Comparison of ENCODE assay signal across 9 mouse cellular contexts in genomic region chr11:87974477-87975181, GRCm38 (mm10). TPM values are rescaled to one million over a fixed set of nuclear protein-coding genes. Genes with fewer than 3 reads are reported as not detected.
DNase-seq lines count a peak whose midpoint lies in the region; ATAC-seq lines count a peak whose summit lies in the region.
"Had no signal": no experiment of that assay in that cellular context is flagged by ENCODE, and none has a peak within 500 bp of the region (broad histone marks: within the 10 kb centered on the region; RNA-seq: fewer than 3 reads in every experiment).

No protein-coding gene starts in this region.

- H3K4me3 ChIP-seq in embryonic facial prominence, embryonic 14.5 days (ENCODE audit: low read depth, low read length): no peak overlapping the region
- no peak overlapping the region for H3K4me3 ChIP-seq in neural tube, embryonic 14.5 days (ENCODE audit: low read depth, low read length)
- H3K4me3 ChIP-seq: embryonic facial prominence, embryonic 12.5 days had no signal

- no peaks in the 10 kb centered on the region for H3K27me3 ChIP-seq in embryonic facial prominence, embryonic 14.5 days (replicated peaks; ENCODE audit: control insufficient read depth, insufficient read depth, low read length)
- H3K27me3 ChIP-seq in neural tube, embryonic 14.5 days (ENCODE audit: control insufficient read depth, insufficient read depth, low read length): no peaks in the 10 kb centered on the region
- H3K27me3 ChIP-seq: embryonic facial prominence, embryonic 12.5 days had no signal

- peak; percentile 71 for DNase-seq in CD4-positive helper T cell, adult 2 months (ENCODE audit: low read depth, low spot score)
- peak; percentile 33 for DNase-seq in adrenal gland, adult 8-10 months
- DNase-seq in embryonic facial prominence, embryonic 14.5 days (ENCODE audit: low spot score): peak; percentile 90
- DNase-seq in heart, postnatal 10 days: peak; percentile 70 to 78
- DNase-seq in kidney, postnatal 25 days: peak; percentile 69 to 71
- peak; percentile 33 to 53 for DNase-seq in lung, adult 18-20 months
- DNase-seq in thymus, postnatal 14 days: peak; percentile 68

- H3K4me2 ChIP-seq in embryonic facial prominence, embryonic 14.5 days (ENCODE audit: low read depth, low read length): no peak overlapping the region
- no peak overlapping the region for H3K4me2 ChIP-seq in neural tube, embryonic 14.5 days (ENCODE audit: low read depth, low read length)
- H3K4me2 ChIP-seq: embryonic facial prominence, embryonic 12.5 days had no signal

- no peak overlapping the region for H3K27ac ChIP-seq in embryonic facial prominence, embryonic 14.5 days (replicated peaks; ENCODE audit: low read depth, low read length)
- H3K27ac ChIP-seq in neural tube, embryonic 14.5 days (ENCODE audit: low read depth, low read length): no peak overlapping the region
- H3K27ac ChIP-seq: embryonic facial prominence, embryonic 12.5 days had no signal

- intact Hi-C loops in heart, postnatal 10 days (cut with DNase I): loop anchor here (2.0 kb wide), 2 partner anchors 72 to 222 kb away; partner anchors contain the start of gene Srsf1

- H3K9ac ChIP-seq in embryonic facial prominence, embryonic 14.5 days (ENCODE audit: low read depth, low read length): no peak overlapping the region
- no peak overlapping the region for H3K9ac ChIP-seq in neural tube, embryonic 14.5 days (replicated peaks; ENCODE audit: low read depth, low read length)
- H3K9ac ChIP-seq: embryonic facial prominence, embryonic 12.5 days had no signal

- H3K9me3 ChIP-seq in embryonic facial prominence, embryonic 14.5 days (ENCODE audit: control insufficient read depth, low read length): no peaks in the 10 kb centered on the region
- no peaks in the 10 kb centered on the region for H3K9me3 ChIP-seq in neural tube, embryonic 14.5 days (ENCODE audit: control insufficient read depth, low read length)
- H3K9me3 ChIP-seq: embryonic facial prominence, embryonic 12.5 days had no signal

- peak; percentile 68 for ATAC-seq in embryonic facial prominence, embryonic 14.5 days (ENCODE audit: low read depth)
- peak; percentile 45 for ATAC-seq in neural tube, embryonic 14.5 days (ENCODE audit: low read depth)

- peaks cover 22% of the 10 kb centered on the region for H3K36me3 ChIP-seq in embryonic facial prominence, embryonic 14.5 days (ENCODE audit: control insufficient read depth, insufficient read depth, low read length)
- peaks cover 26% of the 10 kb centered on the region; the same call in 1 of the 2 replicates for H3K36me3 ChIP-seq in neural tube, embryonic 14.5 days (ENCODE audit: control insufficient read depth, insufficient read depth, low read length)

- H3K4me1 ChIP-seq in embryonic facial prominence, embryonic 14.5 days (ENCODE audit: control insufficient read depth, insufficient read depth, low read length): no peaks in the 10 kb centered on the region
- peaks cover 2% of the 10 kb centered on the region; the same call in 1 of the 2 replicates for H3K4me1 ChIP-seq in neural tube, embryonic 14.5 days (ENCODE audit: control insufficient read depth, insufficient read depth, low read length)
- H3K4me1 ChIP-seq: embryonic facial prominence, embryonic 12.5 days had no signal

- WGBS in embryonic facial prominence, embryonic 14.5 days: 24% methylated on average over 10 of the region's 11 CpGs
- WGBS in neural tube, embryonic 14.5 days: 20% methylated on average over 11 of the region's 11 CpGs

RNA-seq across cellular contexts. Expression of gene Dynll2, which starts 12.7 kb away (rescaled TPM):
- 100 to 1,000 TPM; 271 to 301 (median 294) TPM for total RNA-seq in adrenal gland, adult 8-10 months (2022)
- polyA plus RNA-seq in embryonic facial prominence, embryonic 14.5 days (2014; fragmentation: Nextera tagmentation; extraction: Ambion mirVana): 13.0 and 13.7 TPM in 2 replicates
- 100 to 1,000 TPM; 236 to 257 TPM for total RNA-seq in heart, postnatal 10 days (2021)
- polyA plus RNA-seq in neural tube, embryonic 14.5 days (2014; fragmentation: Nextera tagmentation; extraction: Ambion mirVana): 30.5 and 37.9 TPM in 2 replicates

RNA-seq across cellular contexts. Expression of gene Olfr464, which starts 53.9 kb away (rescaled TPM):
- not detected for total RNA-seq in adrenal gland, adult 8-10 months (2022)
- 0.10 and 0.22 TPM in 2 replicates for polyA plus RNA-seq in embryonic facial prominence, embryonic 14.5 days (2014; fragmentation: Nextera tagmentation; extraction: Ambion mirVana)
- not detected for total RNA-seq in heart, postnatal 10 days (2021)
- polyA plus RNA-seq in neural tube, embryonic 14.5 days (2014; fragmentation: Nextera tagmentation; extraction: Ambion mirVana): 0.13 and 0.31 TPM in 2 replicates

Comparison
In these comparisons a context has a peak if more than half of its experiments do, and no peak if none do; other contexts are left out.
1. DNase-seq: peak in every context shown above with its lines; median percentile 90 in embryonic facial prominence, embryonic 14.5 days; 74 in heart, postnatal 10 days; 71 in CD4-positive helper T cell, adult 2 months; 70 in kidney, postnatal 25 days; 68 in thymus, postnatal 14 days; 43 in lung, adult 18-20 months; 33 in adrenal gland, adult 8-10 months.